Mouse (Mus musculus) embryo, embryonic 10.5 days (tissue): Measurements from ENCODE around the gene Sh2d1b1.

Experiments
- DNase-seq: peaks from one replicate; pipeline ENCODE4 v3.0.0-alpha.2; 2015; ENCODE audit warnings: low spot score

The Sh2d1b1 gene

DNA sequence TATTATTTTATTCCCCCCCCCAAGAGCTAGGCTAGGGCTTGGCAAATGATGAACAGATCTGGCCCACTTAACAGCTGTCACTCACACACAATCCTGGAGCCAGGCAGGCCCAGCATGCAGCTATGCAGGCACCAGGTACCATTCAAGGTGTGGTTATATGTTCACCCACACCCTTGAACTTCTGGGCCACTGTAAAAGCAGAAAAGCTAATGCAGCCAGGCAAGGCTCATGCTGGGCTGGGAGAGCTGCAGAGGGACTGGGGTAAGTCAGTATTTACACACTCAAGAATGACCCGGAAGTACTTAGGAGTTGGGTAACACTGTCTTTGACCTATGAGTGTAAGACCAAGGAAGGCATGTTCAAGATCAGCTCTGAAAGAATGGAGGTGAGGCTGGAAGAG, 47.2 kb downstream of the Sh2d1b1 start:
- no peak for DNase-seq

DNA sequence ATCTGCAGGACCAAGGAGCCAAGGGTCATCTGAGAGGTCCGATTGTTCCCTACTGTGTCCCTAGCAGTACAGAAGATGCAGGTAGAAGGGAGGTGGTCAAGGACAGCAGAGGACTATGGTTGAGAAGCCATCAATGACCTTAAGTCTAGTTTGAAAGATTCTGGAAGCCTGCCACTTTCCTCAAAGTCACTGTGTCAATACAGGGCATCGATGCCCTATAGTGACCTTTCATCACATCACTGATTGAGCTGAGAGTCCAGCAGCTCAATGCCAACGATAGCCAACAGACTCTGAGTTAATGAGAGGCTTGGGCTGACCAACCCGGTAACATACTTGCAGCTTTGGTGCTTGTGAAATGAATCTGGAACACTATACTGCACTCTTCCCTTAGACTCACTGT, 48.2 kb downstream of the Sh2d1b1 start:
- no peak for DNase-seq

DNA sequence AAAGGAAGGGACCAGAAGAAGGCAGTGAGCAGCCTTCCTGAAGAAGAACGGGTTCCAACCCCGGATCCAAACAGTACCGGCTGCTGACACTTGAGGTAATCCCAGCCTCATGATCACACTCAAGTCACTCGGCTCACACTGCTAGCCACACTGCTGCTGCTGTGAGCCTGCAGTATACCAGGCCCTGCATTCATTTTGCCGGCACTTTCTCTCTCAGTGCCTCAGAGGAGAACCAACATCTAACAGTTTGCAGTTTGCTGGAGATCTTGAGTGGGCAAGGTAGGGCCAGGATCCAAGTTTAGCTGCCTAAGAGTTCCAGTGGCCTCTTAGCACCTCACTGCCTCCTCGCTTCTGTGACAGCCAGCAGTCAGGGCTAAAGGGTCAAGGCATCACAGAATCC, 54.8 kb downstream of the Sh2d1b1 start:
- no peak for DNase-seq

GRCm38 (mm10) chr1:170332775-170333174, 55.7 kb downstream of the Sh2d1b1 start:
- no peak for DNase-seq
